Mouse (Mus musculus): ENCODE measurements around the gene Tnks1bp1. TPM values are rescaled to one million over a fixed set of nuclear protein-coding genes. Genes with fewer than 3 reads are reported as not detected.

Tnks1bp1 gene
- total and polyA plus RNA-seq, 2 experiments from 2014 or later, result 15.4 to 40.5 TPM

DNA sequence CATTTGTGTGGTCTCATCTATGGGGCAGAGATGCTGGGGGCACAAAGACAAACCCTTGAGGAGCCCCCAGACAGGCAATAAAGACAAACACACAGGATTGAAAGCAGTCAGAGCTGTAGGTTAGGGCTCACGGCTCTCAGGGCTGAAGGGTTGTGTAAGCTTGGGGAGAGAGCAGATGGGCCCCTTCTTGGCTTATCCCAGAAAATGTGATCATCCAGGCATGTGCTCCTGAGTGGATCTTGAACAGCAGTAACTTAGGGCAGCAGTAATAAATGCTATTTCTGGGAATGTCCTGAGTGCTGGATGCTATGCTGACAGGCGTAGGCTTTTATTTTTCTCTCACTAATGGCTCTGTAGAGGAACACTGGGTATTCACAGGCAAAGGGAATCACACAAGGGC lies 20.8 kb downstream of the Tnks1bp1 start:
- TF ChIP-seq EP300 (IDR thresholded peaks at IDR 0.05; ENCODE audit: low read depth) (no peak), CTCF (IDR thresholded peaks at IDR 0.05; ENCODE audit: low read depth) (no peak)
- Histone ChIP-seq H3K27me3 (ENCODE audit: control insufficient read depth, insufficient read depth, low read length) (no peaks in the 10 kb centered on the region), H3K36me3 (replicated peaks; ENCODE audit: control insufficient read depth, insufficient read depth, low read length) (peaks cover 37% of the 10 kb centered on the region)

DNA sequence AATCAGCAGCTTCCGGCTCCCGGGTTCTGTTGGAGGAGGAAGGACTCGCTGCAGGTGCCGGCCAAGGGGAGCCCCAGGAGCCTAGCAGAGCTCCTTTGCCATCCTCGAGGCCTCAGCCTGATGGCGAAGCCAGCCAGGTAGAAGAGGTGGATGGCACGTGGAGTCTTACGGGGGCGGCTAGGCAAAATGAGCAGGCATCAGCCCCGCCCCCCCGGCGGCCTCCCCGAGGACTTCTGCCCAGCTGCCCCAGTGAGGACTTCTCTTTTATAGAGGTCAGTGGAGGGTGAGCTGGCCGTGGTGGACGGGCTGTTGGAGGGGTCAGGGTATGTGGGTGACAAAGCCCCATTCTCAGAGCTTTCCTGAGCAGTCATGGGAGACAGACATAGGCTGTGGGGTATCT lies 22.3 kb downstream of the Tnks1bp1 start:
- Histone ChIP-seq H3K36me3 (replicated peaks; ENCODE audit: control insufficient read depth, insufficient read depth, low read length) (peaks cover 25% of the 10 kb centered on the region), H3K9ac (replicated peaks; ENCODE audit: low read depth, low read length) (no peak overlapping the region), H3K9me3 (replicated peaks; ENCODE audit: control insufficient read depth, low read length) (no peaks in the 10 kb centered on the region), H3K27ac (ENCODE audit: low read depth) (no peak overlapping the region), H3K4me3 (ENCODE audit: low read depth, low read length) (no peak overlapping the region), H3K4me2 (ENCODE audit: low read depth, low read length) (no peak overlapping the region), H3K4me1 (ENCODE audit: control insufficient read depth, insufficient read depth) (no peaks in the 10 kb centered on the region), H3K27me3 (ENCODE audit: control insufficient read depth, insufficient read depth, low read length) (no peaks in the 10 kb centered on the region)
- TF ChIP-seq EP300 (IDR thresholded peaks at IDR 0.05; ENCODE audit: low read depth), result no peak
- no peak for TF ChIP-seq CTCF (IDR thresholded peaks at IDR 0.05; ENCODE audit: low read depth)
- 68% methylated on average over 15 of the region's 15 CpGs for WGBS
- DNase-seq (ENCODE audit: low spot score), result no peak
- no peak for ATAC-seq (ENCODE audit: insufficient read depth, low read depth)

More for the DNA sequence above, 20.8 kb downstream of the Tnks1bp1 start:
- ATAC-seq (ENCODE audit: insufficient read depth, low read depth) (no peak), DNase-seq (ENCODE audit: low spot score) (no peak)
- H3K27ac ChIP-seq (ENCODE audit: low read depth), result no peak overlapping the region
- no peaks in the 10 kb centered on the region for H3K4me1 ChIP-seq (ENCODE audit: control insufficient read depth, insufficient read depth)
- no peak overlapping the region for H3K9ac ChIP-seq (replicated peaks; ENCODE audit: low read depth, low read length)
- WGBS, result 87% methylated on average over 2 of the region's 2 CpGs
- no peaks in the 10 kb centered on the region for H3K9me3 ChIP-seq (replicated peaks; ENCODE audit: control insufficient read depth, low read length)
- no peak overlapping the region for H3K4me3 ChIP-seq (ENCODE audit: low read depth, low read length)
- H3K4me2 ChIP-seq (ENCODE audit: low read depth, low read length), result no peak overlapping the region

DNA sequence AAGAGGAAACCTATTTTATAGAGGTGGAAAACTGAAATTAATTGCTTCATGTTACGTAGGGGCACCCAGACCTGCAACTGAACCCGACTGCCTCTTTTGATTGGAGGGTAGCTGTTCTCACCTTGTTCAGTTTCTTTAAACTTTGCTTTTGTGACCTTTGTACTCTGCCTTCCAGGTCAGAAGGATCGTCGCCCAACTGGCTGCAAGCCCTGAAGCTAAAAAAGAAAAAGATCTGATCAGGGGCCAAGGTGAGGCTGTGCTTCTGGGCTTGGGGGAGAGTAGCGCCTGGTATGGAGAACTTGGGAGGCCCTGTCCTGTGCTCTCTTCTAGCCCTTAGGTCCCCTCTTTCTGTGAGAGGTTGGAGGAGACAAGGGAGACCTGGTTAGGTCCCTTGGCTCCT lies 24.1 kb downstream of the Tnks1bp1 start:
- Histone ChIP-seq H3K9me3 (replicated peaks; ENCODE audit: control insufficient read depth, low read length) (no peaks in the 10 kb centered on the region), H3K4me3 (ENCODE audit: low read depth, low read length) (no peak overlapping the region), H3K27me3 (ENCODE audit: control insufficient read depth, insufficient read depth, low read length) (no peaks in the 10 kb centered on the region), H3K9ac (replicated peaks; ENCODE audit: low read depth, low read length) (no peak overlapping the region), H3K4me1 (ENCODE audit: control insufficient read depth, insufficient read depth) (no peaks in the 10 kb centered on the region), H3K27ac (ENCODE audit: low read depth) (no peak overlapping the region), H3K36me3 (replicated peaks; ENCODE audit: control insufficient read depth, insufficient read depth, low read length) (peaks cover 21% of the 10 kb centered on the region), H3K4me2 (ENCODE audit: low read depth, low read length) (no peak overlapping the region)
- no peak for DNase-seq (ENCODE audit: low spot score)
- 90% methylated on average over 5 of the region's 5 CpGs for WGBS
- TF ChIP-seq CTCF (IDR thresholded peaks at IDR 0.05; ENCODE audit: low read depth) (no peak), EP300 (IDR thresholded peaks at IDR 0.05; ENCODE audit: low read depth) (no peak)
- ATAC-seq (ENCODE audit: insufficient read depth, low read depth), result no peak

DNA sequence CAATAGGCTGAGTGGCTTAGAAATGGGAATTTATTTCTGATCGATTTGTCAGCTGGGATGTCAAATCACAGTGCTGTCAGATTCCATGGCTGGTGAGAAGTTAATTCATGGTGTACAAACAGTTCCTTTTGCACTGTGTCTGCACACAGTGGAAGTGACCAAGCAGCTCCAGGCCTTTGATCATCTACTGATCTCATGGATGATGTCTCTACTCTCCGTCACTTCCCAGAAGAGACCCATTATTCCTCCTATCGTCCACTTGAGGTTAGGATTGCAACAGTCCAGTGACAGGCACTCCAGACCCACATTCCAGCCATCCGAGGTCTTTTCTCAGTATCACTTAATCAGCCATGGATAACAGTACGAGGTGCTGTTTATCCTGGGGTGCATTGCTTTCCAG lies 25.9 kb downstream of the Tnks1bp1 start:
- WGBS, result 52% methylated on average over 5 of the region's 5 CpGs
- H3K9me3 ChIP-seq (replicated peaks; ENCODE audit: control insufficient read depth, low read length), result no peaks in the 10 kb centered on the region
- ATAC-seq (ENCODE audit: insufficient read depth, low read depth), result no peak
- no peaks in the 10 kb centered on the region for H3K4me1 ChIP-seq (ENCODE audit: control insufficient read depth, insufficient read depth)
- H3K27ac ChIP-seq (ENCODE audit: low read depth), result no peak overlapping the region
- peaks cover 21% of the 10 kb centered on the region for H3K36me3 ChIP-seq (replicated peaks; ENCODE audit: control insufficient read depth, insufficient read depth, low read length)
- H3K27me3 ChIP-seq (ENCODE audit: control insufficient read depth, insufficient read depth, low read length), result no peaks in the 10 kb centered on the region
- TF ChIP-seq CTCF (IDR thresholded peaks at IDR 0.05; ENCODE audit: low read depth) (no peak), EP300 (IDR thresholded peaks at IDR 0.05; ENCODE audit: low read depth) (no peak)
- H3K4me3 ChIP-seq (ENCODE audit: low read depth, low read length), result no peak overlapping the region
- H3K4me2 ChIP-seq (ENCODE audit: low read depth, low read length), result no peak overlapping the region
- H3K9ac ChIP-seq (replicated peaks; ENCODE audit: low read depth, low read length), result no peak overlapping the region
- no peak for DNase-seq (ENCODE audit: low spot score)

DNA sequence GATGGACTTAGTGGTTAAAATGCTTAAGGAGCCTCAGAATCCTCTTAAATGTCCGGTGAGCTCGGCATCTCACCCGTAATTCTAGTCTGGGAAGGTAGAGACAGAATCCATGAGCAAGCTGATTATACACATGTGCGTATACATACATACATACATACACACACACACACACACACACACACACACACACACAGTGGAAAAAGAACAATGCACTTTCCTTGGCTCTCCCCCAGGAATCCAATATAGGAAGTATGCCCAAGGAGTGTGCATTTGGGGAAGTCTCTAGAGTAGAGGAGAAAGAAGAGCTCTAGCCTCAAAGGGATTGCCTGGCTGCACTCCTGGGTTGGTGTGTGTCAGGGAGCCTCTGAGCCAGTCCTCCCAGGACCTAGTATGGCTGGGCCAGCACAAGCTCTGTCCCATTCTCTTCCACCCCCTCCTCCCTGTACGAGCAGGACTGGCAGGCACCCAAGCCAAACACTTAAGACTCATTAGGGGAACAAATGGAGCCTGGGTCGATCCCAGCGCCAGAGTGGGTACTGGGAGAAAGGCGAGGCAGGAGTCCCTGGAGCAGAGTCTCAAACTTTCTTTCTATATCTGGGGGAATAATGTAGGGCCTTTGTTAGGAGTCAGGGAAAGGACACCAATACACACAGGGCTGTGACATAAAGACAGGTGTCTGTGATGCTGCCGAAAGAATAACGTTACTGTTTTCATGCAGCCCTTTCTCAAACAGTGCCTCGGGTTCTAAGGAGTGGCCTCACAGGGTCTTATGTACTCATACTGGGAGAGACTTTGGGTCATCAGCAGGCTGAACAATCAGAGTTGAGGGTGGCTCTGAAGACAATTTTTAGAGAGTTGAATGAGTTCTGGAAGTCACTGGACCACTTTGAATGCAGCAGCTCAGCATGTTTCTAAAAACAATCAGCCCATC lies 41.2 kb downstream of the Tnks1bp1 start:
- ATAC-seq (ENCODE audit: insufficient read depth, low read depth), result peak; percentile 64
- no peak overlapping the region for H3K4me3 ChIP-seq (ENCODE audit: low read depth, low read length)
- no peak for TF ChIP-seq EP300 (IDR thresholded peaks at IDR 0.05; ENCODE audit: low read depth)
- TF ChIP-seq CTCF (IDR thresholded peaks at IDR 0.05; ENCODE audit: low read depth), result no peak
- H3K9me3 ChIP-seq (replicated peaks; ENCODE audit: control insufficient read depth, low read length), result no peaks in the 10 kb centered on the region
- no peak overlapping the region for H3K9ac ChIP-seq (replicated peaks; ENCODE audit: low read depth, low read length)
- peak; percentile 39 for DNase-seq (ENCODE audit: low spot score)
- H3K4me1 ChIP-seq (ENCODE audit: control insufficient read depth, insufficient read depth), result peaks cover 8% of the 10 kb centered on the region
- no peak overlapping the region for H3K27ac ChIP-seq (ENCODE audit: low read depth)
- WGBS, result 45% methylated on average over 11 of the region's 11 CpGs
- H3K27me3 ChIP-seq (ENCODE audit: control insufficient read depth, insufficient read depth, low read length), result no peaks in the 10 kb centered on the region
- no peak overlapping the region for H3K4me2 ChIP-seq (ENCODE audit: low read depth, low read length)
- H3K36me3 ChIP-seq (replicated peaks; ENCODE audit: control insufficient read depth, insufficient read depth, low read length), result no peaks in the 10 kb centered on the region
